Mouse (Mus musculus) midbrain, embryonic 13.5 days (tissue): ENCODE data around the gene Nsun7. TPM values are rescaled to one million over a fixed set of nuclear protein-coding genes. Genes with fewer than 3 reads are reported as not detected.

Experiments used
- ATAC-seq: fragments of 200-750 bp; cut with Nextera tagmentation; 2 replicates; pipeline ENCODE4 v1.8.0; 2017; ENCODE audit warnings: mild to moderate bottlenecking, moderate TSS enrichment, moderate library complexity
- H3K27ac ChIP-seq: fragments of 300-500 bp; sonication (generic); 2 replicates; pipeline ENCODE4 v1.5.1; 2015; ENCODE audit warnings: inconsistent platforms, mild to moderate bottlenecking, moderate library complexity
- H3K27me3 ChIP-seq: fragments of 300-500 bp; sonication (generic); 2 replicates; pipeline ENCODE4 v1.6.1; 2015; ENCODE audit warnings: mild to moderate bottlenecking, inconsistent platforms
- H3K36me3 ChIP-seq: fragments of 300-500 bp; sonication (generic); 2 replicates; pipeline ENCODE4 v1.6.1; 2015; ENCODE audit warnings: mild to moderate bottlenecking, inconsistent platforms
- H3K4me1 ChIP-seq: fragments of 300-500 bp; sonication (generic); replicated peaks from 2 replicates; pipeline ENCODE4 v1.6.1; 2015; ENCODE audit warnings: inconsistent platforms
- H3K4me2 ChIP-seq: fragments of 300-500 bp; sonication (generic); replicated peaks from 2 replicates; pipeline ENCODE4 v1.6.1; 2015; ENCODE audit warnings: moderate library complexity, mild to moderate bottlenecking, inconsistent platforms
- H3K4me3 ChIP-seq: fragments of 300-500 bp; sonication (generic); replicated peaks from 2 replicates; pipeline ENCODE4 v1.5.1; 2015; ENCODE audit warnings: mild to moderate bottlenecking, inconsistent platforms
- H3K9ac ChIP-seq: fragments of 300-500 bp; sonication (generic); replicated peaks from 2 replicates; pipeline ENCODE4 v1.6.1; 2015; ENCODE audit warnings: mild to moderate bottlenecking, inconsistent platforms
- H3K9me3 ChIP-seq: fragments of 300-500 bp; sonication (generic); 2 replicates; pipeline ENCODE4 v1.6.1; 2016; ENCODE audit warnings: mild to moderate bottlenecking, inconsistent platforms
- WGBS: fragments of 180-500 bp; shearing (Covaris S2); methylation state at CpG from one replicate; pipeline ENCODE4 v1.1.7; 2015; 5-methylcytosine and 5-hydroxymethylcytosine counted together
- polyA plus RNA-seq: library from polyadenylated mRNA; unstranded; fragments of >200 nt; fragmentation: Nextera tagmentation; extraction: Ambion mirVana; gene quantifications from 2 replicates; pipeline ENCODE4 v1.2.1, GENCODE M21; 2015

Nsun7 gene
- polyA plus RNA-seq, result 1.5 and 1.7 TPM in 2 replicates

GRCm38 (mm10) chr5:66259756-66260448, at the start of gene Nsun7:
Nsun7 (plus strand) TSS chr5:66259897.
- Histone ChIP-seq H3K4me1 (peaks cover 3% of the 10 kb centered on the region), H3K36me3 (no peaks in the 10 kb centered on the region), H3K4me2 (peak within 1 kb of the TSS; percentile 65), H3K27ac (0 out of 2 replicates have a peak within 1 kb of the TSS, but pooled peaks have one; percentile 27), H3K9me3 (no peaks in the 10 kb centered on the region), H3K9ac (peak within 1 kb of the TSS; percentile 79), H3K4me3 (peak within 1 kb of the TSS; percentile 54), H3K27me3 (no peaks in the 10 kb centered on the region)
- WGBS, result under 1% methylated on average over 44 of the region's 44 CpGs
- peak; percentile 92 for ATAC-seq

- no peaks in the 10 kb centered on the region for H3K36me3 ChIP-seq
- no peak overlapping the region for H3K27ac ChIP-seq
- no peak for ATAC-seq
- H3K4me3 ChIP-seq, result no peak overlapping the region
- H3K9me3 ChIP-seq, result no peaks in the 10 kb centered on the region
- H3K4me2 ChIP-seq, result no peak overlapping the region
- H3K27me3 ChIP-seq, result no peaks in the 10 kb centered on the region
- H3K9ac ChIP-seq, result no peak overlapping the region
- peaks cover 9% of the 10 kb centered on the region; the same call in 1 of the 2 replicates for H3K4me1 ChIP-seq
- 48% methylated on average over 7 of the region's 7 CpGs for whole genome bisulfite sequencing
Observed at GRCm38 (mm10) chr5:66214395-66214935, 45.2 kb upstream of the Nsun7 start.

- no peak overlapping the region for H3K27ac ChIP-seq
- no peaks in the 10 kb centered on the region for H3K27me3 ChIP-seq
- no peak overlapping the region for H3K4me2 ChIP-seq
- H3K9ac ChIP-seq, result no peak overlapping the region
- no peak overlapping the region for H3K4me3 ChIP-seq
- WGBS, result 77% methylated on average over 10 of the region's 10 CpGs
- H3K4me1 ChIP-seq, result peaks cover 9% of the 10 kb centered on the region; the same call in 1 of the 2 replicates
- no peak for ATAC-seq
- no peaks in the 10 kb centered on the region for H3K36me3 ChIP-seq
- no peaks in the 10 kb centered on the region for H3K9me3 ChIP-seq
Observed at GRCm38 (mm10) chr5:66215569-66216277, 44.0 kb upstream of the Nsun7 start.

- Histone ChIP-seq H3K27ac (no peak overlapping the region), H3K4me2 (no peak overlapping the region), H3K4me1 (peaks cover 9% of the 10 kb centered on the region; the same call in 1 of the 2 replicates), H3K9me3 (no peaks in the 10 kb centered on the region), H3K27me3 (no peaks in the 10 kb centered on the region), H3K4me3 (no peak overlapping the region), H3K9ac (no peak overlapping the region), H3K36me3 (no peaks in the 10 kb centered on the region)
- ATAC-seq, result no peak
- WGBS, result 73% methylated on average over 6 of the region's 6 CpGs
Observed at GRCm38 (mm10) chr5:66219692-66220091, 40.0 kb upstream of the Nsun7 start.

GRCm38 (mm10) chr5:66220620-66221019, 39.1 kb upstream of the Nsun7 start:
- H3K4me3 ChIP-seq, result no peak overlapping the region
- no peak overlapping the region for H3K27ac ChIP-seq
- ATAC-seq, result no peak
- no peak overlapping the region for H3K4me2 ChIP-seq
- WGBS, result 82% methylated on average over 9 of the region's 9 CpGs
- no peaks in the 10 kb centered on the region for H3K27me3 ChIP-seq
- no peaks in the 10 kb centered on the region for H3K36me3 ChIP-seq
- no peak overlapping the region for H3K9ac ChIP-seq
- peaks cover 9% of the 10 kb centered on the region; the same call in 1 of the 2 replicates for H3K4me1 ChIP-seq
- H3K9me3 ChIP-seq, result no peaks in the 10 kb centered on the region

- H3K27ac ChIP-seq, result no peak overlapping the region
- no peak for ATAC-seq
- 95% methylated on average over 15 of the region's 15 CpGs for WGBS
- no peaks in the 10 kb centered on the region for H3K27me3 ChIP-seq
- H3K4me1 ChIP-seq, result peaks cover 9% of the 10 kb centered on the region; the same call in 1 of the 2 replicates
- no peaks in the 10 kb centered on the region for H3K9me3 ChIP-seq
- H3K9ac ChIP-seq, result no peak overlapping the region
- no peak overlapping the region for H3K4me3 ChIP-seq
- no peak overlapping the region for H3K4me2 ChIP-seq
- H3K36me3 ChIP-seq, result no peaks in the 10 kb centered on the region
Observed at GRCm38 (mm10) chr5:66222916-66223315, 36.8 kb upstream of the Nsun7 start.

GRCm38 (mm10) chr5:66226526-66226925, 33.2 kb upstream of the Nsun7 start:
- WGBS, result 94% methylated on average over 7 of the region's 7 CpGs

GRCm38 (mm10) chr5:66231660-66232269, 27.9 kb upstream of the Nsun7 start:
- Histone ChIP-seq H3K4me3 (no peak overlapping the region), H3K27me3 (no peaks in the 10 kb centered on the region), H3K36me3 (no peaks in the 10 kb centered on the region), H3K4me1 (no peaks in the 10 kb centered on the region), H3K9ac (no peak overlapping the region), H3K27ac (no peak overlapping the region), H3K4me2 (no peak overlapping the region), H3K9me3 (no peaks in the 10 kb centered on the region)
- WGBS, result 86% methylated on average over 8 of the region's 8 CpGs
- no peak for ATAC-seq

More at GRCm38 (mm10) chr5:66226526-66226925, 33.2 kb upstream of the Nsun7 start:
- H3K36me3 ChIP-seq, result no peaks in the 10 kb centered on the region
- no peak overlapping the region for H3K4me2 ChIP-seq
- H3K27me3 ChIP-seq, result no peaks in the 10 kb centered on the region
- H3K9ac ChIP-seq, result no peak overlapping the region
- no peaks in the 10 kb centered on the region for H3K4me1 ChIP-seq
- ATAC-seq, result no peak
- H3K9me3 ChIP-seq, result no peaks in the 10 kb centered on the region
- no peak overlapping the region for H3K4me3 ChIP-seq
- no peak overlapping the region for H3K27ac ChIP-seq

GRCm38 (mm10) chr5:66232456-66232855, 27.2 kb upstream of the Nsun7 start:
- Histone ChIP-seq H3K4me1 (no peaks in the 10 kb centered on the region), H3K9me3 (no peaks in the 10 kb centered on the region), H3K4me2 (no peak overlapping the region), H3K4me3 (no peak overlapping the region), H3K27me3 (no peaks in the 10 kb centered on the region), H3K36me3 (no peaks in the 10 kb centered on the region), H3K27ac (no peak overlapping the region), H3K9ac (no peak overlapping the region)
- ATAC-seq, result no peak
- 59% methylated on average over 3 of the region's 3 CpGs for WGBS

- Histone ChIP-seq H3K27ac (no peak overlapping the region), H3K9ac (no peak overlapping the region), H3K9me3 (no peaks in the 10 kb centered on the region), H3K4me2 (no peak overlapping the region), H3K27me3 (no peaks in the 10 kb centered on the region), H3K36me3 (no peaks in the 10 kb centered on the region), H3K4me3 (no peak overlapping the region), H3K4me1 (peaks cover 17% of the 10 kb centered on the region)
- ATAC-seq, result no peak
Observed at GRCm38 (mm10) chr5:66241894-66242293, 17.8 kb upstream of the Nsun7 start.

- peak overlapping the region; percentile 78 for H3K27ac ChIP-seq
- no peaks in the 10 kb centered on the region for H3K27me3 ChIP-seq
- no peaks in the 10 kb centered on the region for H3K9me3 ChIP-seq
- no peak overlapping the region for H3K4me2 ChIP-seq
- no peak for ATAC-seq
- H3K4me3 ChIP-seq, result no peak overlapping the region
- no peak overlapping the region for H3K9ac ChIP-seq
- H3K4me1 ChIP-seq, result peaks cover 17% of the 10 kb centered on the region
- no peaks in the 10 kb centered on the region for H3K36me3 ChIP-seq
- WGBS, result 92% methylated on average over 9 of the region's 9 CpGs
Observed at GRCm38 (mm10) chr5:66243467-66243866, 16.2 kb upstream of the Nsun7 start.
